Mouse (Mus musculus): Measurements from ENCODE around the gene Grk6.

Grk6 gene

GRCm38 (mm10) chr13:55444937-55445315 lies at the start of gene Grk6:
Grk6 (plus strand) TSS chr13:55445072.
- in situ Hi-C loops (cut with MboI; ENCODE audit: low pct_unique_long_range_greater_than_20kb in 1 of 2, low sequenced_read_pairs in 2 of 2, unreplicated experiment in 1 of 2), result no loop called here

DNA sequence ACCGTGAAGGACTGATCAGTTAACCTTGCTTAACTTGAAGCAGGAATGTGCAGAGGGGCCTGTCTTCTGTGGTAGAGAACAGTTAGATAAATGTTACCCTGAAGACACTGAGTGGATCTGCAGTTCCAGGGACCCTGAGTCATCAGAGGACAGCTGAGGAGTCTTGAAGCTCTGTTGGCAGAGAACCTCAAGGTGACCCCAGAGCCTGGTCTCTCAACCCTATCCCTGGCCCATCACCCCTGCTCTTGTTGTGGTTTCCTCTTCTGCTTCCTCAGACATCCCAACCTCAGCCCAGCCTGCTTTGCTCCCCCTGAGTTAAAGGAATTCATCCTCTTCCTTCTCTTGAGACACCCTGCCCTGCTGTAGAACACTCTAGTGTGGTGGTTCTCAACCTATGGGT lies 46.8 kb upstream of the Grk6 start, which contains the start of gene Slc34a1:
TSS of gene Slc34a1 (plus strand) at position 100 of the 400 bp plus-strand sequence.
- in situ Hi-C loops (cut with MboI; ENCODE audit: low pct_unique_long_range_greater_than_20kb in 1 of 2, low sequenced_read_pairs in 2 of 2, unreplicated experiment in 1 of 2), result no loop called here

- in situ Hi-C loops (cut with MboI; ENCODE audit: low pct_unique_long_range_greater_than_20kb in 1 of 2, low sequenced_read_pairs in 2 of 2, unreplicated experiment in 1 of 2), result loop anchor here in 1 of 2 experiments (10.0 kb wide), 1 partner anchor 75 kb away; no protein-coding TSS in a partner anchor
Observed at GRCm38 (mm10) chr13:55399300-55400038, 45.4 kb upstream of the Grk6 start.

DNA sequence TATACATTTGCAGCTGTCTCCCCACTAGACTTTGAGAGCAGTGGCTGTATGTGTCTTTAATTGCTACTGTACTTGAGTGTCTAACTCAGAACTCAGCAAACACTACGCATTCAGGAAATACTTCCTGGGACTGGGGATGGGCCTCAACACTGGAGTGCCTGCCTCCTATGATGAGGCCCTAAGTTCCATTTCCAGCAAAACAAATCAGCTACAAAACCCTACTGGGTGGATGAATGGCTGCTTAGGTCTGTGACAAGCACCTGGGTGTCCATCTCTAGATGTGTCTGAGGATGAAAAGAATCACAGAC lies 44.9 kb upstream of the Grk6 start:
- in situ Hi-C loops (cut with MboI; ENCODE audit: low pct_unique_long_range_greater_than_20kb in 1 of 2, low sequenced_read_pairs in 2 of 2, unreplicated experiment in 1 of 2), result loop anchor here in 1 of 2 experiments (10.0 kb wide), 1 partner anchor 75 kb away; no protein-coding TSS in a partner anchor

DNA sequence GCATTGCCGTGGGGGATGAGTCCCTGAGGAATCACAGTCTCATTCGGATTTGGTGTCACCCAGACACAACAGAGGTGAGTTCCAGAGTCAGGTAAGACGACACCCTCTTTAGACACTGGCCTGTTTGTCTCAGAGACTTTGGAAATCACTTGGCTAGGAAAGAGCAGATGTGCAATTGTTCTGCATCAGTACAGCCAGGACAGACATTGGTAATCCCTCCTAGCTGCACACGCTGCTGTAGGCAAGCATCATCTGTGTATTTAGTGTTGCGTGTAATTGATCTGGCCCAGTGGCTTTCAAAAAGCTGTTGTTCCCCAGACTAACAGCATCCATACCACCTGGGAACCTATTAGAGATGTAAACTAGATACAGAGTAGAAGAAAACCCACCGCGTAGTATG lies 41.6 kb upstream of the Grk6 start:
- in situ Hi-C loops (cut with MboI; ENCODE audit: low pct_unique_long_range_greater_than_20kb in 1 of 2, low sequenced_read_pairs in 2 of 2, unreplicated experiment in 1 of 2), result loop anchor here in 1 of 2 experiments (10.0 kb wide), 1 partner anchor 72 kb away; no protein-coding TSS in a partner anchor

GRCm38 (mm10) chr13:55403935-55404852 lies 40.7 kb upstream of the Grk6 start:
- in situ Hi-C loops (cut with MboI; ENCODE audit: low pct_unique_long_range_greater_than_20kb in 1 of 2, low sequenced_read_pairs in 2 of 2, unreplicated experiment in 1 of 2), result loop anchor here in 1 of 2 experiments (10.0 kb wide), 1 partner anchor 71 kb away; no protein-coding TSS in a partner anchor

DNA sequence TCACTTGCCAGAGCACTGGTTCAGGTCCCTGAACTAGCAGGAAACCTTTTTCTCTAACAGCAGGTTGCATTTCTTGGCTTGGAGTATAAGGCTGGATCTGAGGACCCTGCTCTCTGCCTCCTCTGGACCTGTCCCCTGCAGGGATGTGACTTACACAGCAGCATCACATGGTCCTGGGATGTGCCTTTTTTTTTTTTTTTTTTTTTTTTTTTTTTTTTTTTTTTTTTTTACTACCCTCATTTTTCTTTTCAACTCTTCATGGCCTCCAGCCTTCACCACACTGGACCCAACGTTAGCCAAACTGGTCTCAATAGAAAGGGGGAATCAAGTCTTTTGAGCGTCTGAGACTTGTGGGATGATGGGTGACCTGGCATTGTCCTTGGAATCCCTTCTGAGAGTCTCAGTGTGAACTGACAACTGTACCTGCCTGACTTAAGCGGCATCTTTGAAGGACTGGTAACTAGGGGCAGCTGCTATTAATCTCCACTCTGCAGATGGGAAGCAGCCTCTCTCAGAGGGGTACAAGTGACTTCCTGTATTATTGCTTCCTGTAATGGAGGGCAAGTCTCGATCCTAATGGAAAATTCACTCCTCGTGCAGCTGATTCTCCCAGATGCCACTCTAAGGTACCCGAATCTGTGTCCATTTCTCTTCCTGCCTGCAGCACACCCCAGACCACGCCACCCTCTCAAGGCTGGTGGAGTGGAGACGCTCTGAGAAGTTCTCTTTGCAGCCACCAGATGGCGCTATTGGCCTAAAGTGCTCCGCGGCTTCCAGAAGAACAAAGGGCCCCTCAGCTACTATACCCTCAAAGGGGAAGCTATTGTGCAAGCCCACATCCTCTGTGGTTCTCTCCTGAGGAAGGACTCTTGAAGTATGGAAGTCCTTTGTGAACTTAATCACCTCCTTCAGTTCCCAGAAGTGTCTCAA lies 39.8 kb upstream of the Grk6 start:
- in situ Hi-C loops (cut with MboI; ENCODE audit: low pct_unique_long_range_greater_than_20kb in 1 of 2, low sequenced_read_pairs in 2 of 2, unreplicated experiment in 1 of 2), result loop anchor here (5.0 to 10.0 kb wide), 2 partner anchors 70 to 112 kb away; no protein-coding TSS in a partner anchor

GRCm38 (mm10) chr13:55405783-55406390 lies 39.0 kb upstream of the Grk6 start:
- in situ Hi-C loops (cut with MboI; ENCODE audit: low pct_unique_long_range_greater_than_20kb in 1 of 2, low sequenced_read_pairs in 2 of 2, unreplicated experiment in 1 of 2), result loop anchor here (5.0 to 10.0 kb wide), 2 partner anchors 69 to 111 kb away; no protein-coding TSS in a partner anchor

GRCm38 (mm10) chr13:55407341-55407740 lies 37.5 kb upstream of the Grk6 start:
- in situ Hi-C loops (cut with MboI; ENCODE audit: low pct_unique_long_range_greater_than_20kb in 1 of 2, low sequenced_read_pairs in 2 of 2, unreplicated experiment in 1 of 2), result loop anchor here (5.0 to 10.0 kb wide), 2 partner anchors 67 to 110 kb away; no protein-coding TSS in a partner anchor

GRCm38 (mm10) chr13:55408546-55409120 lies 36.2 kb upstream of the Grk6 start:
- in situ Hi-C loops (cut with MboI; ENCODE audit: low pct_unique_long_range_greater_than_20kb in 1 of 2, low sequenced_read_pairs in 2 of 2, unreplicated experiment in 1 of 2), result loop anchor here (5.0 to 10.0 kb wide), 2 partner anchors 66 to 109 kb away; no protein-coding TSS in a partner anchor

DNA sequence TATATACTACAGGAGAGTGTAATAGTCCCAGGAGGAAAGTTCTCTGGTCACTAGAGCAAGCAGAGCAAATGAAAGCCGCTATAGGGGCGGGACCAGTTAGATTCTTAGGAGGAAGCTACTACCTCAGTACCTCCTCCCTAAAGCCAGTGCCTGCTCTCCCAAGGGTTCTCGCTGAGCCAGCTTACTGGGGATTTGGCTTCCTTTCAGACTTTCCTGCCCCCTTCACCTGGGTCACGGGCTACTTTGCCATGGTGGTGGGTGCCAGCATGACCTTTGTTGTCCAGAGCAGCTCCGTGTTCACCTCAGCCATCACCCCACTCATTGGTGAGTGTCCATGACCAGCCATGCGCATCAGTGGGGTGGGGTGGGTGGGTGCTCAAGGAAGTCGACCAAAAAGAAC lies 33.0 kb upstream of the Grk6 start:
- in situ Hi-C loops (cut with MboI; ENCODE audit: low pct_unique_long_range_greater_than_20kb in 1 of 2, low sequenced_read_pairs in 2 of 2, unreplicated experiment in 1 of 2), result no loop called here

GRCm38 (mm10) chr13:55412643-55413307 lies 32.1 kb upstream of the Grk6 start:
- in situ Hi-C loops (cut with MboI; ENCODE audit: low pct_unique_long_range_greater_than_20kb in 1 of 2, low sequenced_read_pairs in 2 of 2, unreplicated experiment in 1 of 2), result no loop called here

GRCm38 (mm10) chr13:55413333-55413732 lies 31.5 kb upstream of the Grk6 start:
- in situ Hi-C loops (cut with MboI; ENCODE audit: low pct_unique_long_range_greater_than_20kb in 1 of 2, low sequenced_read_pairs in 2 of 2, unreplicated experiment in 1 of 2), result no loop called here

GRCm38 (mm10) chr13:55414743-55415380 lies 30.0 kb upstream of the Grk6 start, which contains the start of gene Pfn3:
Pfn3 (minus strand) TSS chr13:55415232.
- in situ Hi-C loops (cut with MboI; ENCODE audit: low pct_unique_long_range_greater_than_20kb in 1 of 2, low sequenced_read_pairs in 2 of 2, unreplicated experiment in 1 of 2), result no loop called here

- in situ Hi-C loops (cut with MboI; ENCODE audit: low pct_unique_long_range_greater_than_20kb in 1 of 2, low sequenced_read_pairs in 2 of 2, unreplicated experiment in 1 of 2), result no loop called here
Observed at GRCm38 (mm10) chr13:55418004-55418403, 26.9 kb upstream of the Grk6 start.

- in situ Hi-C loops (cut with MboI; ENCODE audit: low pct_unique_long_range_greater_than_20kb in 1 of 2, low sequenced_read_pairs in 2 of 2, unreplicated experiment in 1 of 2), result no loop called here
Observed at GRCm38 (mm10) chr13:55419142-55419541, 25.7 kb upstream of the Grk6 start.

Measured in mouse embryonic stem cell (cell line).